Mouse (Mus musculus): ENCODE data around the gene Ramac. TPM values are rescaled to one million over a fixed set of nuclear protein-coding genes. Genes with fewer than 3 reads are reported as not detected.

The Ramac gene
- 15.4 and 23.3 TPM in 2 replicates for total RNA-seq (2012; rRNA removed)

- Histone ChIP-seq H3K9me3 (ENCODE audit: control insufficient read depth, insufficient read depth, low read depth, low read length) (no peaks in the 10 kb centered on the region), H3K36me3 (ENCODE audit: control insufficient read depth, insufficient read depth, low read length, poor library complexity, severe bottlenecking) (no peaks in the 10 kb centered on the region), H3K27ac (ENCODE audit: insufficient read depth, low read depth, low read length, poor library complexity, severe bottlenecking) (peak within 1 kb of the TSS; percentile 61), H3K9ac (ENCODE audit: insufficient read depth, low read depth, low read length, poor library complexity, severe bottlenecking) (peak within 1 kb of the TSS; percentile 97), H3K4me3 (ENCODE audit: insufficient read depth in 1 of 2, low read depth in 1 of 2, low read length in 2 of 2, poor library complexity in 1 of 2, severe bottlenecking in 1 of 2) (peak within 1 kb of the TSS; percentile 91), H3K4me1 (ENCODE audit: control insufficient read depth in 2 of 2, insufficient read depth in 2 of 2, low read length in 2 of 2, poor library complexity in 1 of 2) (peaks cover 2 to 3% of the 10 kb centered on the region in 2 experiments; a peak in 1 of 4 replicates)
- TF ChIP-seq CHD2 (IDR thresholded peaks at IDR 0.05; ENCODE audit: low read depth, low read length): peak; percentile 96
- TF ChIP-seq MAFK (IDR thresholded peaks at IDR 0.05; ENCODE audit: insufficient read depth, low read depth, low read length): no peak
- TF ChIP-seq HCFC1 (IDR thresholded peaks at IDR 0.05; ENCODE audit: borderline replicate concordance, insufficient read depth, low read length): 0 out of 2 replicates have a peak, but pooled peaks have one; percentile 59
- DNase-seq (ENCODE audit: low read depth, low spot score): peak; percentile 93
- in situ Hi-C loops (cut with MboI; ENCODE audit: low sequenced_read_pairs in 2 of 2, unreplicated experiment in 2 of 2): no loop called here
Observed at GRCm38 (mm10) chr7:81762180-81763109, at the start of gene Ramac. Gene Ramac (plus strand): TSS chr7:81762925.

- H3K4me3 ChIP-seq (ENCODE audit: insufficient read depth in 1 of 2, low read depth in 1 of 2, low read length in 2 of 2, poor library complexity in 1 of 2, severe bottlenecking in 1 of 2): no peak overlapping the region
- H3K9me3 ChIP-seq (ENCODE audit: control insufficient read depth, insufficient read depth, low read depth, low read length): no peaks in the 10 kb centered on the region
- DNase-seq (ENCODE audit: low read depth, low spot score): no peak
- TF ChIP-seq ZNF384 (IDR thresholded peaks at IDR 0.05; ENCODE audit: low read depth, low read length): no peak
- no peak for TF ChIP-seq HCFC1 (IDR thresholded peaks at IDR 0.05; ENCODE audit: borderline replicate concordance, insufficient read depth, low read length)
- no peak for TF ChIP-seq CHD2 (IDR thresholded peaks at IDR 0.05; ENCODE audit: low read depth, low read length)
- TF ChIP-seq MAFK (IDR thresholded peaks at IDR 0.05; ENCODE audit: insufficient read depth, low read depth, low read length): no peak
- TF ChIP-seq ZC3H11A (IDR thresholded peaks at IDR 0.05; ENCODE audit: borderline replicate concordance, low read depth, low read length): no peak
- H3K27ac ChIP-seq (ENCODE audit: insufficient read depth, low read depth, low read length, poor library complexity, severe bottlenecking): no peak overlapping the region
- H3K9ac ChIP-seq (ENCODE audit: insufficient read depth, low read depth, low read length, poor library complexity, severe bottlenecking): no peak overlapping the region
- no peaks in the 10 kb centered on the region for H3K36me3 ChIP-seq (ENCODE audit: control insufficient read depth, insufficient read depth, low read length, poor library complexity, severe bottlenecking)
- in situ Hi-C loops (cut with MboI; ENCODE audit: low sequenced_read_pairs in 2 of 2, unreplicated experiment in 2 of 2): no loop called here
- H3K4me1 ChIP-seq (ENCODE audit: control insufficient read depth in 2 of 2, insufficient read depth in 2 of 2, low read length in 2 of 2, poor library complexity in 1 of 2): no peaks in the 10 kb centered on the region
Observed at GRCm38 (mm10) chr7:81718657-81719056, 44.1 kb upstream of the Ramac start.

GRCm38 (mm10) chr7:81719216-81719661 is 43.5 kb upstream of the Ramac start:
- in situ Hi-C loops (cut with MboI; ENCODE audit: low sequenced_read_pairs in 2 of 2, unreplicated experiment in 2 of 2): no loop called here
- no peak overlapping the region for H3K9ac ChIP-seq (ENCODE audit: insufficient read depth, low read depth, low read length, poor library complexity, severe bottlenecking)
- no peak for TF ChIP-seq CHD2 (IDR thresholded peaks at IDR 0.05; ENCODE audit: low read depth, low read length)
- no peak for TF ChIP-seq ZNF384 (IDR thresholded peaks at IDR 0.05; ENCODE audit: low read depth, low read length)
- no peak for TF ChIP-seq MAFK (IDR thresholded peaks at IDR 0.05; ENCODE audit: insufficient read depth, low read depth, low read length)
- no peak for TF ChIP-seq ZC3H11A (IDR thresholded peaks at IDR 0.05; ENCODE audit: borderline replicate concordance, low read depth, low read length)
- TF ChIP-seq HCFC1 (IDR thresholded peaks at IDR 0.05; ENCODE audit: borderline replicate concordance, insufficient read depth, low read length): no peak
- no peaks in the 10 kb centered on the region for H3K4me1 ChIP-seq (ENCODE audit: control insufficient read depth in 2 of 2, insufficient read depth in 2 of 2, low read length in 2 of 2, poor library complexity in 1 of 2)
- H3K27ac ChIP-seq (ENCODE audit: insufficient read depth, low read depth, low read length, poor library complexity, severe bottlenecking): no peak overlapping the region
- H3K9me3 ChIP-seq (ENCODE audit: control insufficient read depth, insufficient read depth, low read depth, low read length): no peaks in the 10 kb centered on the region
- no peak overlapping the region for H3K4me3 ChIP-seq (ENCODE audit: insufficient read depth in 1 of 2, low read depth in 1 of 2, low read length in 2 of 2, poor library complexity in 1 of 2, severe bottlenecking in 1 of 2)
- no peak for DNase-seq (ENCODE audit: low read depth, low spot score)
- H3K36me3 ChIP-seq (ENCODE audit: control insufficient read depth, insufficient read depth, low read length, poor library complexity, severe bottlenecking): no peaks in the 10 kb centered on the region

GRCm38 (mm10) chr7:81721271-81721670 is 41.5 kb upstream of the Ramac start:
- DNase-seq (ENCODE audit: low read depth, low spot score): no peak
- Histone ChIP-seq H3K4me3 (ENCODE audit: insufficient read depth in 1 of 2, low read depth in 1 of 2, low read length in 2 of 2, poor library complexity in 1 of 2, severe bottlenecking in 1 of 2) (no peak overlapping the region), H3K9me3 (ENCODE audit: control insufficient read depth, insufficient read depth, low read depth, low read length) (no peaks in the 10 kb centered on the region), H3K27ac (ENCODE audit: insufficient read depth, low read depth, low read length, poor library complexity, severe bottlenecking) (no peak overlapping the region), H3K4me1 (ENCODE audit: control insufficient read depth in 2 of 2, insufficient read depth in 2 of 2, low read length in 2 of 2, poor library complexity in 1 of 2) (no peaks in the 10 kb centered on the region), H3K36me3 (ENCODE audit: control insufficient read depth, insufficient read depth, low read length, poor library complexity, severe bottlenecking) (no peaks in the 10 kb centered on the region), H3K9ac (ENCODE audit: insufficient read depth, low read depth, low read length, poor library complexity, severe bottlenecking) (no peak overlapping the region)
- in situ Hi-C loops (cut with MboI; ENCODE audit: low sequenced_read_pairs in 2 of 2, unreplicated experiment in 2 of 2): no loop called here
- no peak for TF ChIP-seq ZNF384 (IDR thresholded peaks at IDR 0.05; ENCODE audit: low read depth, low read length)
- TF ChIP-seq MAFK (IDR thresholded peaks at IDR 0.05; ENCODE audit: insufficient read depth, low read depth, low read length): no peak
- no peak for TF ChIP-seq ZC3H11A (IDR thresholded peaks at IDR 0.05; ENCODE audit: borderline replicate concordance, low read depth, low read length)
- TF ChIP-seq CHD2 (IDR thresholded peaks at IDR 0.05; ENCODE audit: low read depth, low read length): no peak
- TF ChIP-seq HCFC1 (IDR thresholded peaks at IDR 0.05; ENCODE audit: borderline replicate concordance, insufficient read depth, low read length): no peak

Measured in ES-E14 (cell line).